Mouse (Mus musculus) heart, postnatal 36 days (tissue): ENCODE data around the gene Litaf. TPM values are rescaled to one million over a fixed set of nuclear protein-coding genes. Genes with fewer than 3 reads are reported as not detected.

ENCODE experiments used
- DNase-seq, 2 experiments: peaks; one replicate each; pipeline ENCODE4 v3.0.0; 2021 to 2022
- intact Hi-C: fragments of 180-260 bp; cut with DNase I; formaldehyde crosslinking; loops from one replicate; pipeline ENCODE4 v1.15.1; 2025
- microRNA-seq, 2 experiments: library from miRNA; unstranded; fragments of <30 nt; microRNA quantifications; one replicate each; pipeline ENCODE4 v1.2.0; 2021; ENCODE audit warnings: borderline number of aligned reads in 2 of 2
- total RNA-seq, 2 experiments: library from RNA; stranded (reverse); gene quantifications; 2 replicates each; pipeline ENCODE4 v1.2.3; 2021

Gene Litaf
- total RNA-seq, 2 experiments from 2014 or later, result 19.9 to 21.7 TPM

DNA sequence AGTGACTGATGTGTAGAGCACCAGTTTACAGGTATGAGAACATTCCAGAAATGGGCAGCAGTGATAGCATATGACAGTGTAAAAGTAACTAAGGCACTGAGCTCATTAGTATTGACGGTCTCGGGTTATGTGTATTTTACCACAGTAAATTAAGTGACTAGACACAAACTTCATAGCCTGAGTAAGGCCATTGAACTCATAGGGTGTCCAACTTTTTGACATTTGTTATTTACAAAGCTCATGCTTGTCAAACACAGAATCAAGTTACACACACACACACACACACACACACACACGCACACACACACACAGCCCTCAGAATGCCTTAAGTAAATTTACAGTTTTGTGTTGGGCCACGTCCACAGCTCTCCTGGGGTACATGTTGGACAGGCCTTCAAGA is 126.0 kb downstream of the Litaf start:
- DNase-seq, result no peak
- intact Hi-C loops, result no loop called here

DNA sequence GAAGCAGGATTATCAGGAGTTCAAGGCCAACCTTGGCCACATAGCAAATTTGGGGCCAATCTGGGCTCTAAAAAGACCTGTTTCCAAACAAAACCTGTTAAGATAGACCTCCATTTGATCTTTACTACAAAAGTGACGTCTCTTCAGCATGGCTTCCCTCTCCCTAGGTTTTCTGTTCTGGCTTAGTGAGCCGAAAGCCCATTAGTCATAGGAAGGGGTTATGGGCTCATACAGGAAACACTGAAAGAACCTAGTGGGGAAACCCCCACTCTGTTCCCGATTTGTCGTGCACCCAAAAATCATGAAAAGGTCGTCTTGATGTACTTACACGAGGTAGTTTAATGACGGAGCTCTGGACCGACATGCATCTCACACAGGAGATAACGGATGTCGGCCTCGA is 128.5 kb downstream of the Litaf start:
- no peak for DNase-seq
- intact Hi-C loops, result no loop called here

DNA sequence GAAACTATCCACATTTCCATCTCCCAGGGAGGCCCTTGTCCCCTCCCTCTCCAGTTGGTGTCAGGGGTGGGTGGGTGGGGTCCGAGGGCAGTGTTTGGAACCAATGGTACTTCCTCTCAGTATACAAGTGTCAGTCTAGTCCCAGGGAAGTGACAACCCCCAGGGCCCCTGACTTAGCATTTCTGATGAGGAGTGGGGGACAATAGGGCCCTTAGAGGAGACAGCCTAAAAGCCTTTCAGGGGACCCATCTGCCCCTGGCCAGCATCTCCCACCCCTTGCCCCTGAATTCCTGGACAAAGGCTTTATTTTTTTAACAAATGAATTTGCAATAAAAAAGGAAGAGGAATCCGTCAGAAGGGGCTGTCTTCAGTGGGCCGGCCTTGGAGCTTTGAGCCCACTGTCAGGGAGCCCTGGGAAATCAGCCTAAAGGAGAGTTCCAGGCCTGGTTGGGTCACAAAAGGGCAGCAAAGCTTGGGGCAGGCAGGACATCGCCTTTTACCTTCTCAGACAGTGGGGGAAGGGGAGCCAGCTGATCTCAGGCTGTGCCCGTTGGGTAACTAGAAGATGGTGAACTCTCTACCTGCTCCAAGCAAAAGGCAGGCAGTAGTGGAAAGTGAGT is 129.1 kb downstream of the Litaf start:
- DNase-seq, result no peak
- intact Hi-C loops, result no loop called here

DNA sequence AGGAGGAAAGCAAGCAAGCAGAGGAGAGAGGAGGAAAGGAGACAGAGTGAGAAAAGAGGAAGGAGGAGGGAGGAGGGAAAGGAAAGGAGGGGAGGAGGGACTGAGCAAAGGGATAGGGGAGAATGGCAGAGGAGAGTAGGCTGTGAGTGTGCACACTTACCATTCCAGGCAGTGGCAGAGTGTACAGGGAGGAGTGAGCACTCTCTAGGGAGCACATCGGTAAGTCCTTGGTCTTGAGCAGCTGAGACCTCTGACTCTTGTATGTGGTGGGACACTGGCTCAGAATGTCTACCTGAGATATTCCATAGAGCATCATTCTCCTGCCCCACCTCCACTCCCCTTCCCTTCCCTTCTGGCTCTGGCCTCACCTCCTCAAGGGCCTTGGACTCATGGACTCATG is 131.9 kb downstream of the Litaf start:
- intact Hi-C loops, result no loop called here
- no peak for DNase-seq

DNA sequence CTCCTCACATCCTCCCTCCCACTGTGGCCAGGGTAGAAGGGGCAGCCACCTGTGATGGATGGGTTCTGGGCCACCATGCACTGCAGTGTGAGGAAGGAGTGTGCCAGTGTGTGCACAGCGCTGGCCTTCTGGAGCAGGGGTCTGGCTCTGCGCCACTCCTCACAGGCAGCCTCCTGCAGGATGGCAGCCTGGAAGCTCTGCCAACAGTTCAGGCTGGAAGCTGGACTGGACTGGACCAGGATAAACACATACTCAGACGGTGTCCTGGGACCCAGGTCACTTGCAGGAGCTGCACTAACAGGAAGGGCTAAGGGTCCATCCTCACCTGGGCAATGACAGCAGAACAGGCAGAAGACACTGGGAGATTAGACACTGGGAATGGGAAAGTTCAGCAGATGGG is 132.6 kb downstream of the Litaf start:
- intact Hi-C loops, result no loop called here
- no peak for DNase-seq

DNA sequence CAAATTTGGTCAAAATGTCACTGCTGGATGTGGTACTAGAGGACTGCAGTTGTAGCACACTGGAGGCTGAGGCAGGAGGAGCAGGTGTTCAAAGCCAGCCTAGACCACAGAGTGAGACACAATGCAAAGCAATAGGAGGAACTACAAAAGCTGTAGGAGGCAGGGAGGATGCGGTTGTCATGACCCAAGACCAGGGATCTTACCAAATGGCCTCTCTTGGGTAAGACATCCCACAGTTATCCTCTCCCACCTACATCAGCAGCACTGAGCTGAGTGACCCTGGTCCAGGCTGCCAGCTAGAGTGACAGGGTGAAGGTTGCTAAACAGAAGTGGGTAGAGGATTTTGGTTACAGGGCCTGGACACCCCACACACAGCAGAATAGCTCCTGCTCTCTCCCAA is 138.9 kb downstream of the Litaf start:
- DNase-seq, result no peak
- intact Hi-C loops, result no loop called here

DNA sequence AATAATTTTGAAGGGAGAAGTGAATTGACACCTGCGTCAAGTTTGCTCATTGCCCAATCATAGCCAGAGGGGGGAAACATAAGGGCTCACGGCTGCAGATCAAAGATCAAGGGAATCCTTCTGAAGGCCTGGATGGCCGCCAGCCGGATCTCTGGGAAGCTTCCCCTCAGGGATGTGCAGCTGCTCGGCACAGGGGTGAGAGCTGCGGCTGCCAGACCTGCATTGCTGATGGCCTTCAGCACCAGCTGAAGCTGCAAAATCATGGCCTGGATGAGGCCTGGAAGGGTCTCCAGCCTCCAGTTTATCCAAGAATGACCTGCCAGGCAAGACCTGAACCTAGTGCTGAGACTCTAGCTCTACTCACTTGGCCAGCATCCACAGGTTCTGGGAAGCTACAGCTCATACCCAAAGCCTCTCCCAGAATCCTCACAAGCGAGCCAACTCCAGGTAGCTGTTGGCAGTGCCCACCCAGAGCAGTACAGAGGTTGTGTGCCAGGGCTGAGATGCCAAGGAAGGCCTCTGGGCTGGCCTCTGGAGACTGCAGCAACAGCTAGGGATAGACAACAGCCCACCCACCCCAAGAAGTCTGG is 140.3 kb downstream of the Litaf start:
- DNase-seq, result no peak
- intact Hi-C loops, result no loop called here

DNA sequence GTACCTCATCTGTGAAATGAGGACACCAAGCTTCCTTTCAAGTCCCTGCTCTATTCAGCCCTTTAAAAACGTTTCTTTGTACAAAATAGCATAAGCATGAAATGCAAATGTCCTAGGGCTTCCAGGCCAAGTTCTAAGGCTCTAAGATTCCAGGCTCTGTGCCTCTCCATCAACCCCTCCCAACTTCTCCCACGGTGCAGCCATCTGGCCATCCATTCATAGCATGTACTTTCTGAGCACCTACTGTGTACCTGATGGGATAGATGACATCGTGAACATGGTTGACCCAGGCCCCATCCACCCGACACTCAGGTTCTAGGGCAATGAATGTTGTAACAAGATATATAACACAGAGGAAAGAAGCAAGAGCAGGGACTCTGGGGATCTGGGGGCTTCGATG is 142.4 kb downstream of the Litaf start:
- DNase-seq, result no peak
- intact Hi-C loops, result no loop called here

DNA sequence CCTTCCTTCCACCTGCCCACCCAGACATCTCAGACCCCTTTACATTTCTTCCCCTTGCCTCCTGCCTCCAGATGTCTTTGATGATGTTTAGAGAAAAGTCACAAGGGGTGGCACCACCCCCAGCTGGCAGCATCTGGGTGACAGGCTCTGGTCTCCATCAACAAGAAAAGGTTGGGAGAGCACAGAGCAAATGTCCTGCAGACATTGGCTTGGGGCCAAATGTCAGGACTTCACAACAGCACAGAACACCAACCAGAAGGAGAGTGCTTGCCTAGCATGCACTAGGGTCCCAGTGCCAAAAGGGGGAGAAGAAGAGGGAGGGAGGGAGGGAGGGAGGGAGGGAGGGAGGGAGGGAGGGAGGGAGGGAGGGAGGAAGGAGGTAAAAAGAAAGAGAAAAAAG is 146.1 kb downstream of the Litaf start:
- DNase-seq, result no peak
- intact Hi-C loops, result no loop called here

DNA sequence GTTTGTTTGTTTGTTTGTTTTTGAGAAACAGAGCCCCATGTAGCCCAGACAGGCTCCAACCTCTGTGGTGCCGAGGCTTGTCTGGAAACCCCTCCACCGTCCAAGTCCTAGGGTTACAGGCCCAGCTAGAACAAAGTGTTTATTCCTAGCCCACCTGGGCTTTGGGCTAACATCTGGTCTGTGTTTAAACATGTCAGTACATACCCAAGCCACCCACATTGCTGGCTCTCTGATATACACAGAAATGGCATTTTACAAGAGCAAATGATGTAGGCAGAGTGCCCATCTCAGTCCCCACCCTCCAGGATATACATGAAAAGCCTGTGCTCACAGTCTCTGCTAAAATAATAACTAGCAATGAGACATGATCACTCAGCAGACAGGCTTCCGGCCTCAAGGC is 149.7 kb downstream of the Litaf start:
- intact Hi-C loops, result no loop called here
- DNase-seq, result no peak

DNA sequence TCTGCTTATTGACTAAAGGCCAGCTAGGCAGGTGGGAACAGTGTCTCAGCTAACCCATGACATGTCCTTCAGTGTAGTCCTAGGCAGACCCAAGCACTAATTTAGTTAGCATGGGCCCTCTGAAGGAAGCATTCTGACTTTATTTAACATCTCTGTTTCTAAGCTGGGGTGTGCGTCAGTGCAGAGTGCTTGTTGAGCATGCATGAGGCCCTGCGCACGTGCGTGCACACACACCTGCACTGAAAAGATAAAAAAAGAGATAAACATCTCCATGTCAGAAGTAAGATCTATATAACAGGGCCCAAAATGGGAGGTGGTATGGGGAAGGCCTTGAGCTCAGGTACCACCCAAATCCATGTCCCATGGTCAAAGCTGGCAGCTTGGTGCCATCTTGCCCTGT is 150.9 kb downstream of the Litaf start:
- no peak for DNase-seq
- intact Hi-C loops, result no loop called here

DNA sequence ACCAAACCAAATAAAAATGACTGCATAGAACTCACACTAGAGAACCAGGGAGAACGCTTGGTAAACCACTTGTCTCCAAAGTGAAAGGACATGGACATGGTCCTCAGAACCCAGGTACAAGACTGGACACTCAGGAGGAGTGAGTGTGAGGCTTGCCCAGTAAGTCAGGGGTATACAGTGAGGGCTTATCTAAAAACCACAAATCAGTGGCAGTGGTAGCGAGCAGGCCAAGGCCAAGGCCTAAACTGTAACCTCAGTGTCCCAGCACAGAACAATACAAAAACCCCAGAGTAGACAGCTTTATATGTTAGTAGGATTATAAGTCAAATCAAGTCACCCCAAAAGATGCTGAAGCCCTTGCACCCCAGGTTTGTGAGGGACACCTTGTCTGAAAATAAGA is 154.9 kb downstream of the Litaf start:
- intact Hi-C loops, result no loop called here
- no peak for DNase-seq

DNA sequence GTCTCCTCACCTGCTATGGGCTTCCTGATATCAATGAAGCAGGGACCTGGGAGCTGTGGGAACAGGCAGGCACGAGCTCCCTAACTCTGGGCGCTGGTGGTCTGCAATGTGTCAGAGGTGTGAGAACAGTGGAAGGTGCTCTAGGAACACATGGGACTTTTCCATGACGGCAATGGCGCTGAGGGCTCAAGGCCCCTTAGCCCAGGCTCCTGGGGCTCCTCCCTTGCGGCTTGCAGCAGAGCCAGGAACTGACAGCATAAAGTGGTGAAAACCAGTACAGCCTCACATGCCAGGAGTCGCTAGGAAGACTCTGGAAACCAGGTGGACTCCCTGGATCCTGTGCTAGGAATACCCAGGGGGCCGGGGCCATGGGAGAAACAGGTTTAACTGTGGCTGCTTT is 155.4 kb downstream of the Litaf start:
- DNase-seq, result no peak
- intact Hi-C loops, result no loop called here

Small RNAs within 50 kb of the gene (microRNA-seq; reads per million reads assigned to microRNA genes)
- gene Gm26268, result 0 reads per million in 2 experiments

Other genes with a start within 250 kb of the Litaf start
- under 1 TPM; 0.41 to 0.61 TPM for gene Rmi2, start 231.1 kb downstream of the Litaf start, total RNA-seq
- gene Snn, start 5.2 kb downstream of the Litaf start, total RNA-seq, result 10 to 100 TPM; 28.1 to 33.8 TPM
- gene Txndc11, start 68.5 kb upstream of the Litaf start, total RNA-seq, result 10 to 100 TPM; 12.5 to 14.7 TPM
- 10 to 100 TPM; 19.8 to 26.0 TPM for gene Zc3h7a, start 110.2 kb upstream of the Litaf start, total RNA-seq
- 10 to 100 TPM; 52.5 to 54.7 TPM for gene Rsl1d1, start 137.2 kb upstream of the Litaf start, total RNA-seq
- 10 to 100 TPM; 64.1 to 65.2 TPM for gene Gspt1, start 188.2 kb upstream of the Litaf start, total RNA-seq
- not detected for gene Tnfrsf17, start 247.7 kb upstream of the Litaf start, total RNA-seq